Mouse (Mus musculus): ENCODE data around the gene Celsr1.

The Celsr1 gene

GRCm38 (mm10) chr15:86034781-86035360 is 1.3 kb upstream of the Celsr1 start:
- DNase-seq (ENCODE audit: low read depth, low spot score) = no peak

GRCm38 (mm10) chr15:86034021-86034523 is 495 bp upstream of the Celsr1 start:
- peak; percentile 66 for DNase-seq (ENCODE audit: low read depth, low spot score)

DNA sequence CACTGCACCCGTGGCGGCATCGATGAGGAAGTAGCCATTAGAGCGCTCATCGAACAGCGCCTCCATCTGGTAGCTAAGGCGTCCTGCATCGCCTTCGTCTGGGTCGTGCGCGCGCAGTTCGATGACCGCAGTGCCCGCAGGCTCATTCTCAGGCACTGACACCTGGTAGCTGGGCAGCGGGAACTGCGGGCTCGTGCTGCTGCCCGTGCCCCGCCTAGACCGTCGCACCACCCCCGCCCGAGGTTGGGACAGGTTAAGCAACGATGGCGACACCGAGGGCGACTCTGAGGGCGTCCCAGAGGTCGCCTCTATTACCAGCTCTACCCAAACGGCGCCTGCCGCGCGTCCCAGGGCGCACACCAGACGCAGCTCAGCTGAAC is 776 bp downstream of the Celsr1 start:
- peak; percentile 64 for DNase-seq (ENCODE audit: low read depth, low spot score)

DNA sequence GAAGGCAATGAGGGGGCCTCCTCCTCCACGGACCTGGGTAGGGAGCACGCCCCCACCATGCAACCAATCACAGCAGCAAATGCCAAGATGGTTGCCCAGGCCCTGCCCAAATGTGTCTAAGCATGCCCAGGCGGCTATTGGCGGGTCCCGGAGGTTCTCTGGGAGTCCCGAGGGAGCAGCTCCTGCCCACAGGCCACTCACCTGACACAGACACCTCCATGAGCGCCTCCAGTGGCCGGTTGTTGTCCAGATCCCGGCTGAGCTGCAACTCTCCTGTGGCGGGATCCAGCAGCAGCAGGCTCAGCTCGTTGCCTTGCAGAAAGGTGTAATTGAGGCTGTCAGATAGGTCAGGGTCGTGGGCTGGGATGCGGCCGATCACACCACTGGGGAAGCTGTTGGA is 3.6 kb downstream of the Celsr1 start:
- no peak for DNase-seq (ENCODE audit: low read depth, low spot score)

DNA sequence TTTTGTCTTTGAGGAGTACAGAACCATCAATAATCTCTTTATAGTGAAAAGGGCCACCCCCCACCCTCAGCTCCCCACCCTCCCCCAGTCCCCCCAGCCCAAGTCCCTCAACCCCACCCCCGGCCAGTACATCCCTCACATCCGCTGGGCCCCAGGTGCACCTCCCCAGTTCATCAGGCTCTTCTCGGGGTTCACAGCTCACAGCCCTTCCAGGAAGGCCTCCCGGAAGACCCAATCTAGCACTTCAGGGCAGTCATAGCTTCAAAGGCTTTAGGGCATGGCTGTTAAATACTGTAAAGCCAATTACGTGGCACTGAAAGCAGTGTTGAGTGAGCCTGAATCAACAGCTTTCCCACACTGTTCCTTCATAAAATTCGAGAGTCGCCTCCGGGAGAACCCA is 5.7 kb downstream of the Celsr1 start:
- DNase-seq (ENCODE audit: low read depth, low spot score) = no peak

- DNase-seq (ENCODE audit: low read depth, low spot score) = no peak
Observed at GRCm38 (mm10) chr15:86021971-86022370, 11.6 kb downstream of the Celsr1 start.

DNA sequence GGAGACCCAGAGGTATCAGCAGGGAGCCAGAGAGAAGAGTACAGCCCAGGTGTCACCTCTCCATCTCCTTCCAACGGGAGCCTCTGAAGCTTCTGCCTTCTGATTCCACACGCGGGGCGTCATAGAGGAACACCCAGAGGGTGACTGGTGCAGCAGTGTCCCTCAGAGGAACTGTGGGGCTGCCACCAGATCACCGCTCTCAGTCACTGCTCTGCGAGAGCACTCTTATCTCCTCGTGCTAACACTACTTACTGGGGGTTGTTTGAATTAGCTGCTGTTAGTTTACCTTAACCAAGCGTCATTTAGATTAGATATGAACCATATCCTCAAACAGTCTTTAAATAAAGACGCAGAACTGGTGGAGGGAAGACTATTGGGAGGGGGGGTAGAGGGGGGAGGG is 12.3 kb downstream of the Celsr1 start:
- DNase-seq (ENCODE audit: low read depth, low spot score) = no peak

DNA sequence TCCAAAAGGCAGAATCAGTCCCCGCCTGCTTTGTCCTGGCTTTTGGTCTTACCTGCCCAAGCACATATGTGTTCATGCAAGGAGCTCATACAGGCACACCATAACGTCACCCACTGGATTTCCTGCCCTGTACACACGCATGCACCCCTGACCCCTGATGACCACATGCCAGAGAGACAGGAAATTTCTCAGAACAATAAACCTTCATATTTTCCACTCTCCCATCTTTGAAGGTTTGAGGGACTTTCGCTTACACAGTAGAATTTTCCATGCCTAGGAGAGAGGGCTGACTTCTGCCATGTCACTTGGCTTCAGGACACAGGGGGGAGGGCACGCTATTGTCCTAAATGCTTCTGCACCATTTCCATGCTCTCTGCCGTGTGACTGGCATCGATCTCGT is 13.6 kb downstream of the Celsr1 start:
- no peak for DNase-seq (ENCODE audit: low read depth, low spot score)

DNA sequence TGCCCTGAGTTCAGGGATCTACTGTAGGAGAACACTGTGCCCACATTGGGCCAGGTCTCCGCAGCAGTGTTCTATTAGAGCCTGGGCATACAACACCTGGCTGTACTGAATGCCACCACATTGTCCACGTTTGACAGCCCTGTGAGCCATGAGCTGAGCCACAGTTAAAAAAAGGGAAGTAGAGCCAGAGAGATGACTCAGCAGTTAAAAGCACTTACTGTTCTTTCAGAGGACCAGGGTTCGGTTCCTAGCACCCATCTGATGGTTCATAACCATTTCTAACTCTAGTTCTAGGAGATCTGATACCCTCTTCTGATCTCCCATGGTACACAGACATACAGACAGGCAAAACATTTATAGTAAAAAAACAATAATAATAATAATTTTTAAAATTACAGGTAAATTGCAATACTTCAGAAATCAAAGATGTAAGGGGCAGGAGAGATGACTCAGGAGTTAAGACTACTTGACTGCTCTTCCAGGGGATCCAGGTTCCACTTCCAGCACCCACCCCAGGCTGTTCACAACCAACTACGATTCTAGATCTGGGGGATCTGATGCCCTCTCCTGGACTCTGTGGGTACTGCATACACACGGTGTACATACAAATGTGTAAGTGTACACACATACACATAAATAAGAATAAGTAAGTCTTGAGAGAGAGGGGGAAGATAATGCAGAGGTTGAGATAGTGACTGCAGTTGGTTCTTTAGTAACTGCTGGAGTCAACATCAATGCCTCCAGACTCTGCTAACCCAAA is 14.6 kb downstream of the Celsr1 start:
- DNase-seq (ENCODE audit: low read depth, low spot score) = no peak

DNA sequence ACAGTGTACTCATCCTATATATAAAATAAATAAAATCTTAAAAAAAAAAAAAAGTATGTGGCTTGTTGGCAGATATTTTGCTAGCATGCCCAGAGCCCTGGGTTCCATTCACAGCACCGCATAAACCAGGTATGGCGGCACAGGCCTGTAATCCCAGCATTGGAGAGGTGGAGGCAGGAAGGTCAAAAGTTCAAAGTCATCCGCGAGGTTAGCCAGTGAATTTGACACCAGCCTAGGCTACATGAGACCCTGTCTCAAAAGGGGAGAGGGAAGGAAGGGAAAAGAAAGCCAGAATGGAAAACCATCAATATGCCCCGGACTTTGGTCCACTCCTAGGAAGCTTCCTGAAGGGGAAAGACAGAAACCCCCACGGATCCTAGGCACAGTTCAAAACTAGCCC is 16.2 kb downstream of the Celsr1 start:
- no peak for DNase-seq (ENCODE audit: low read depth, low spot score)

DNA sequence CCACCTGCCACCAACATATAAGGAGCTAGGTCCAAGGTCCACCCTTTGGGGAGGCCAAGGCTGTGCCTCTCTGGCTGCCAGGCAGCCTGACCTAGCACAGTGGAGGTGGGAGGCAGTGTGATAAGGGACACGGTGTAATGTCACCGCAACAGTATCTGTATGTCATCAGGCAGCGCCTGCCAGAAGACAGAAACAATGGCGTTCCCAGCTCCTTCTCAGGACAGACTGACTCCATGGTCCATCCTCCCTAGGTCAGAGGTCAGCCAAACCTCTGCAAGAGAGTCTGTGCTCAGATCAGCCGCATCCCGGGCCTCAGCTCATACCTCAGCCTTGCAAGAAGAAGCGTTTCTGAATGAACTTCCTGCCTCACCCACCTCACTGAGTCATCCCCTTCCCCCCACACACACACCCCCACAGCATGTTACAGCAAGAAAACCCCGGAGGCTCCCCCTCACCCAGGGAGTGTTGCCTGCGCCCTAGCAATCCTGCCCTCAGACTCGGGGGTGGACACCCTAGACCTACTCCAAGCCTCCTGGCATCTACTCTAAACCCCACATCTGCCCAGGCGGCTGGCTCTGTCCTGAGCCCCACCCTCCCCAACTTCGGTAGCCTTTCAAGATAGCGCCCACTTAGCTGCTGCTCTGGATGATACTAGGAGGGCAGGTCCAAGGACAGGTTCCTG is 17.6 kb downstream of the Celsr1 start:
- no peak for DNase-seq (ENCODE audit: low read depth, low spot score)

DNA sequence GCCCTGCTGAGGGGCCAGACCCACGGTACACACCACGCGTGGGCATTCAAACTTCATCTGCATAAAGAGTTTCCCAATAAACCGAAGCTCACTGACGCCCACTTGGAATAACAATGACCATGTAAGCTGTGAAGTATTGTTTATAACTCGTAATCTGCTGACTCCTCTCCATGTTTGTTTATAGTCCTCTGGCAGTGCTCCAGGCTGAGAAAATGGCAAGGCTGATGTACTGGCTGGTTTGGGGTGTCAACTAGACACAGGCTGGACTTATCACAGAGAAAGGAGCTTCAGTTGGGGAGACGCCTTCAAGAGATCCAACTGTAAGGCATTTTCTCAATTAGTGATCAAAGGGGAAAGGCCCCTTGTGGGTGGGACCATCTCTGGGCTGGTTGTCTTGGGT is 18.6 kb downstream of the Celsr1 start:
- DNase-seq (ENCODE audit: low read depth, low spot score) = no peak

DNA sequence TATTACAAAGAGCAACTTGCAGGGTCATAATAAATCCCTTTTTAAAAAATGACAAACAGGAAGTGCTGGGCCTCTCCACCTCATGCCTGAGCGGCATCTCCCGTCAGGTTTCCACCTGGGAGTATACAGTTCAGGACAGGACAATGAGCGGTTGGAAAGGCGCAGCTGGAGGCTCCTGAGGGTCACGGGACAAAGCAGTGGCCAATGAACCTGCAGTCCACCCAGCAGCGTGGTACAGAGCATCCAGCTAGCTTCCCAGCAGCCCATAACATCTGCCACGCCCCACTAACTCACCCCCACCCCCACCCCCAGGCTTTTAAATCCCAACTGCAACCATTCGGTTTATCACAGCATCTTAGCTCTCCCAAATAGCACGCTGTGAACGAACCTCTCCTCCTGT is 19.9 kb downstream of the Celsr1 start:
- no peak for DNase-seq (ENCODE audit: low read depth, low spot score)

- no peak for DNase-seq (ENCODE audit: low read depth, low spot score)
Observed at GRCm38 (mm10) chr15:86013130-86013529, 20.4 kb downstream of the Celsr1 start.

- peak; percentile 30 for DNase-seq (ENCODE audit: low read depth, low spot score)
Observed at GRCm38 (mm10) chr15:86007690-86008121, 25.9 kb downstream of the Celsr1 start.

- DNase-seq (ENCODE audit: low read depth, low spot score) = no peak
Observed at GRCm38 (mm10) chr15:86005691-86006525, 27.7 kb downstream of the Celsr1 start.

DNA sequence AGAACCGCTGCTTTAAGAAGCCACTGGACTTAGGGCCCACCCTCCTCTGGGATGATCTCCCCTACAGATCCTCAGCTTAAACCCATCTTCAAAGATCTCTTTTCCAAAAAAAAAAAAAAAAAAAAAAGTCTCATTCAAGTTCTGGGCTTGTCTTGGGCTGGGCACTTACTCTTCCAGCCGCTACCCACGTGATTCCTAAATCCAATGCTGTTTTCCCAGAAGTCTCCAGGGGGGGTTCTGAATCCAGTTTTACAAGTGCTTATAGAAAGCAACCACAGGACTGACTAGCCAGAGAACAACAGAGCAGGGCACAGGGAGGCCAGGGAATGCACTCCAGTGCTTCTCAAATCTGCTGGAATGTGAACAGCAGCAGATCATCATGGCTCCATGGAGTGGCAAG is 29.5 kb downstream of the Celsr1 start:
- DNase-seq (ENCODE audit: low read depth, low spot score) = no peak

GRCm38 (mm10) chr15:86000706-86001292 is 32.8 kb downstream of the Celsr1 start:
- no peak for DNase-seq (ENCODE audit: low read depth, low spot score)

GRCm38 (mm10) chr15:85998525-85999230 is 34.9 kb downstream of the Celsr1 start:
- no peak for DNase-seq (ENCODE audit: low read depth, low spot score)

GRCm38 (mm10) chr15:85996031-85996765 is 37.4 kb downstream of the Celsr1 start:
- DNase-seq (ENCODE audit: low read depth, low spot score) = no peak
